Mouse (Mus musculus): Measurements from ENCODE around the gene Pde6g.

GRCm38 (mm10) chr11:120467051-120467735 is 13.9 kb upstream of the Pde6g start, which contains the start of gene Arl16:
- no peak for TF ChIP-seq CTCF (IDR thresholded peaks at IDR 0.05; ENCODE audit: low read depth, low read length)
- TF ChIP-seq POLR2A (IDR thresholded peaks at IDR 0.05; ENCODE audit: extremely low read depth, insufficient read depth, low read length), result peak; percentile 87

All from liver, adult 2 months (tissue).